Mouse (Mus musculus): ENCODE data around the gene Pnrc1. TPM values are rescaled to one million over a fixed set of nuclear protein-coding genes. Genes with fewer than 3 reads are reported as not detected.
"Not testable (repeated sequence)": the region's sequence is repeated elsewhere in the genome, so short reads cannot be mapped to it uniquely, and the experiment has no call there.

Gene Pnrc1
- total RNA-seq (2017) = 345 and 386 TPM in 2 replicates

GRCm38 (mm10) chr4:33290002-33290401 is at the start of gene Pnrc1:
Gene Pnrc1, minus strand, starts transcription at chr4:33290163.
- peak; percentile 92 to 95 for ATAC-seq (replicated peaks in 1 of 2; ENCODE audit: insufficient read depth in 1 of 2, low FRiP score in 2 of 2, low TSS enrichment in 1 of 2, low read depth in 1 of 2, poor library complexity in 2 of 2, severe bottlenecking in 2 of 2)

GRCm38 (mm10) chr4:33337999-33338398 is 48.0 kb upstream of the Pnrc1 start:
- ATAC-seq (replicated peaks in 1 of 2; ENCODE audit: insufficient read depth in 1 of 2, low FRiP score in 2 of 2, low TSS enrichment in 1 of 2, low read depth in 1 of 2, poor library complexity in 2 of 2, severe bottlenecking in 2 of 2) = peak; percentile 45 to 49

- ATAC-seq (replicated peaks in 1 of 2; ENCODE audit: insufficient read depth in 1 of 2, low FRiP score in 2 of 2, low TSS enrichment in 1 of 2, low read depth in 1 of 2, poor library complexity in 2 of 2, severe bottlenecking in 2 of 2) = no peak
These were observed 43.0 kb upstream of the Pnrc1 start for GRCm38 (mm10) chr4:33332956-33333455.

- no peak for ATAC-seq (replicated peaks in 1 of 2; ENCODE audit: insufficient read depth in 1 of 2, low FRiP score in 2 of 2, low TSS enrichment in 1 of 2, low read depth in 1 of 2, poor library complexity in 2 of 2, severe bottlenecking in 2 of 2)
These were observed 41.2 kb upstream of the Pnrc1 start for GRCm38 (mm10) chr4:33331147-33331546.

GRCm38 (mm10) chr4:33315840-33316239 is 25.9 kb upstream of the Pnrc1 start:
- no peak for ATAC-seq (replicated peaks in 1 of 2; ENCODE audit: insufficient read depth in 1 of 2, low FRiP score in 2 of 2, low TSS enrichment in 1 of 2, low read depth in 1 of 2, poor library complexity in 2 of 2, severe bottlenecking in 2 of 2)

- not testable (repeated sequence) for ATAC-seq (replicated peaks in 1 of 2; ENCODE audit: insufficient read depth in 1 of 2, low FRiP score in 2 of 2, low TSS enrichment in 1 of 2, low read depth in 1 of 2, poor library complexity in 2 of 2, severe bottlenecking in 2 of 2)
These were observed 24.2 kb upstream of the Pnrc1 start for GRCm38 (mm10) chr4:33314150-33314549.

- ATAC-seq (replicated peaks in 1 of 2; ENCODE audit: insufficient read depth in 1 of 2, low FRiP score in 2 of 2, low TSS enrichment in 1 of 2, low read depth in 1 of 2, poor library complexity in 2 of 2, severe bottlenecking in 2 of 2) = 0 out of 4 replicates have a peak, but pooled peaks of 1 of the 2 experiments have one; percentile 4
These were observed 21.0 kb upstream of the Pnrc1 start for GRCm38 (mm10) chr4:33310840-33311437.

GRCm38 (mm10) chr4:33309764-33310757 is 20.1 kb upstream of the Pnrc1 start, which contains the start of gene Rngtt:
Gene Rngtt, plus strand, starts transcription at chr4:33310311.
- ATAC-seq (replicated peaks in 1 of 2; ENCODE audit: insufficient read depth in 1 of 2, low FRiP score in 2 of 2, low TSS enrichment in 1 of 2, low read depth in 1 of 2, poor library complexity in 2 of 2, severe bottlenecking in 2 of 2) = peak; percentile 95 to 98

- no peak for ATAC-seq (replicated peaks in 1 of 2; ENCODE audit: insufficient read depth in 1 of 2, low FRiP score in 2 of 2, low TSS enrichment in 1 of 2, low read depth in 1 of 2, poor library complexity in 2 of 2, severe bottlenecking in 2 of 2)
These were observed 17.2 kb upstream of the Pnrc1 start for GRCm38 (mm10) chr4:33307146-33307545.

- no peak for ATAC-seq (replicated peaks in 1 of 2; ENCODE audit: insufficient read depth in 1 of 2, low FRiP score in 2 of 2, low TSS enrichment in 1 of 2, low read depth in 1 of 2, poor library complexity in 2 of 2, severe bottlenecking in 2 of 2)
These were observed 13.1 kb upstream of the Pnrc1 start for GRCm38 (mm10) chr4:33303057-33303456.

- ATAC-seq (replicated peaks in 1 of 2; ENCODE audit: insufficient read depth in 1 of 2, low FRiP score in 2 of 2, low TSS enrichment in 1 of 2, low read depth in 1 of 2, poor library complexity in 2 of 2, severe bottlenecking in 2 of 2) = not testable (repeated sequence)
These were observed 11.1 kb upstream of the Pnrc1 start for GRCm38 (mm10) chr4:33300891-33301665.

- peak in 1 of 2 experiments; percentile 29; a peak in 1 of 4 replicates for ATAC-seq (replicated peaks in 1 of 2; ENCODE audit: insufficient read depth in 1 of 2, low FRiP score in 2 of 2, low TSS enrichment in 1 of 2, low read depth in 1 of 2, poor library complexity in 2 of 2, severe bottlenecking in 2 of 2)
These were observed 2.7 kb upstream of the Pnrc1 start for GRCm38 (mm10) chr4:33292409-33293370.

- no peak for ATAC-seq (replicated peaks in 1 of 2; ENCODE audit: insufficient read depth in 1 of 2, low FRiP score in 2 of 2, low TSS enrichment in 1 of 2, low read depth in 1 of 2, poor library complexity in 2 of 2, severe bottlenecking in 2 of 2)
These were observed 915 bp upstream of the Pnrc1 start for GRCm38 (mm10) chr4:33290878-33291277.

- ATAC-seq (replicated peaks in 1 of 2; ENCODE audit: insufficient read depth in 1 of 2, low FRiP score in 2 of 2, low TSS enrichment in 1 of 2, low read depth in 1 of 2, poor library complexity in 2 of 2, severe bottlenecking in 2 of 2) = peak; percentile 3 to 13; a peak in 1 of 4 replicates
These were observed 785 bp downstream of the Pnrc1 start for GRCm38 (mm10) chr4:33289106-33289650.

GRCm38 (mm10) chr4:33285448-33285847 is 4.5 kb downstream of the Pnrc1 start:
- ATAC-seq (replicated peaks in 1 of 2; ENCODE audit: insufficient read depth in 1 of 2, low FRiP score in 2 of 2, low TSS enrichment in 1 of 2, low read depth in 1 of 2, poor library complexity in 2 of 2, severe bottlenecking in 2 of 2) = no peak
